Mouse (Mus musculus): ENCODE data around the gene Olfr1099. TPM values are rescaled to one million over a fixed set of nuclear protein-coding genes. Genes with fewer than 3 reads are reported as not detected.

Olfr1099 gene
- not detected in 2 replicates for polyA plus RNA-seq (2015; fragmentation: Nextera tagmentation; extraction: Ambion mirVana)

DNA sequence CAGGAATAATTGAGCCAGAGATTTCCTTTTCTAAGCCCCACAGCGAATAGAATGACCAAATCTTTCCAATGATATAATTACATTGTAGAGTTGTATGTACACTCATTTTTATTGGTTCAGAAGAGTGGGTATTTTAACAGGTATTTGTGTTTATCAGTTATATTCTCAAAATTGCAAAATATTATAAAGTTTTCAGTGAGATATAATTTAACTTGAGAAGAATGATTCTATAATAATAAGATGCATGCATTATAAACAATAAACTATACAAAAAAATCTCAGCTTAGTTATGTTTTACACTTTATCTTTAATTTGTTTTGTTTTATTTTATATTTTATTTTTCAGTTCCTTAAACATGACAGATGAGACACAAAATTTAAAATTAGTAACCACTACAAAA lies at the start of gene Olfr1099:
Olfr1099 (minus strand) TSS at position 101 of the 400 bp plus-strand sequence.
- H3K27ac ChIP-seq, result no peak within 1 kb of the TSS
- H3K4me3 ChIP-seq, result no peak within 1 kb of the TSS
- H3K9me3 ChIP-seq (replicated peaks), result no peaks in the 10 kb centered on the region
- no peak within 1 kb of the TSS for H3K4me2 ChIP-seq
- H3K9ac ChIP-seq, result no peak within 1 kb of the TSS
- H3K27me3 ChIP-seq, result no peaks in the 10 kb centered on the region
- H3K4me1 ChIP-seq, result no peaks in the 10 kb centered on the region
- ATAC-seq, result no peak
- WGBS, result 92% methylated on average over 1 of the region's 1 CpGs
- H3K36me3 ChIP-seq (ENCODE audit: poor library complexity, severe bottlenecking), result no peaks in the 10 kb centered on the region

DNA sequence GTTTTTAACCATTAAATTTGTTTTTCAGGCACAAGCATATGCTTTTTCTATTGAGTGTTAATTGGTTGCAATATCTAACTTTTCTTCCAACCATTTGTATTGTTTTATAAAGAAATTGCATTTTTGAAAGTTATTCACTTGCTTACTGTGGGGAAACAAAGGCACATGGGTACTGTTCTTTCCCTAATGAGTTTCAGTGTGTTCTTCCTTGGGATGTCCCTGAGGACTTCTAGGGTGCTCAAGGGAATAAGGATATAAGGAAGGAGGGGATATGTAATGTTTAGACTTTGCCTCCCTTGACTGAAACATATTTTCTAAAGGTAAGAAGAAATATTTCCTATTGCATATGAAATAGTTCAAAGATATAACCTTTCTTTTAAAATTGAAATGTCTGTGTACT lies 37.6 kb upstream of the Olfr1099 start, which contains the start of gene Olfr1102:
Olfr1102 (plus strand) TSS at position 301 of the 400 bp plus-strand sequence.
- Histone ChIP-seq H3K27me3 (no peaks in the 10 kb centered on the region), H3K9ac (no peak within 1 kb of the TSS), H3K27ac (no peak within 1 kb of the TSS), H3K9me3 (replicated peaks) (no peaks in the 10 kb centered on the region), H3K4me1 (no peaks in the 10 kb centered on the region), H3K4me3 (no peak within 1 kb of the TSS), H3K36me3 (ENCODE audit: poor library complexity, severe bottlenecking) (no peaks in the 10 kb centered on the region), H3K4me2 (no peak within 1 kb of the TSS)
- no peak for ATAC-seq

DNA sequence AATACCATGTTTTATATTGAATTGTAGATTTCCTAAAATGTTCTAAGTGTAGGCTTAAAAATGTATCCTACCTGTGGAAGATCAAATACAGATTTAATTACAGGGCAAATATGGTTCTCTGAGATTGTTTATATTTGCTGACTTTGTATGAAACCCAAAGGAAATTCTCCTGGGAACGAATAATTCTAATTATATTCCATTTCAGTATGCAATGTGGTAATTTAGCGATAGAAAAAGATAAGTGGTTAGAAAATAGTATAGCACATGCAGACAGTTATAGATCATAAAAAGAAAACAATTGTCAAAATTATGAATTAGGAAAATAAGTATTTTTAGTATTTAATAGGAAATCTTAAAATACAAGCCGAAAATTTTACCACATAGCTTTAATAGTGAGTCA lies 30.6 kb upstream of the Olfr1099 start, which contains the start of gene Olfr1101:
Olfr1101 (minus strand) TSS at position 101 of the 400 bp plus-strand sequence.
- no peak for ATAC-seq
- WGBS, result 85% methylated on average over 3 of the region's 3 CpGs
- Histone ChIP-seq H3K9me3 (replicated peaks) (no peaks in the 10 kb centered on the region; the same call in 1 of the 2 replicates), H3K27ac (no peak within 1 kb of the TSS), H3K4me2 (no peak within 1 kb of the TSS), H3K27me3 (no peaks in the 10 kb centered on the region), H3K4me1 (no peaks in the 10 kb centered on the region), H3K36me3 (ENCODE audit: poor library complexity, severe bottlenecking) (no peaks in the 10 kb centered on the region), H3K9ac (no peak within 1 kb of the TSS), H3K4me3 (no peak within 1 kb of the TSS)

DNA sequence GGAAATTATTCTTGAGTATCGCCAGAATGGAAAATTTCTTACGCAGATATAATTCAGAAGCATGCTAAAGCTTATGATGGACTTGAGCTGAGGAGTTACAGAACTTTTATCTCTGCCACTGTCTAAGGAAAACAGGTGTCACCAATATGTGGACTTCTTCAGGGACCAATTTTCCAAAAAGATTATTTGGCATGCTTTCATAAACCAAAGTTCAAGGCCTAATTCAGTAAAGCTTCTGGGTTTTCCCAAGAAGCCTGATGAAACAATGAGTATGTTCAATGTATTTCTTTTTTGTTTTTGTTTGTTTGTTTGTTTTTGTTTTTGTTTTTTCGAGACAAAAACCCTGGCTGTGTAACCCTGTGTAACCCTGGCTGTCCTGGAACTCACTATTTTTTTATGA lies 19.4 kb upstream of the Olfr1099 start, which contains the start of gene Olfr1100:
Olfr1100 (minus strand) TSS at position 101 of the 400 bp plus-strand sequence.
- Histone ChIP-seq H3K4me3 (no peak within 1 kb of the TSS), H3K4me2 (no peak within 1 kb of the TSS), H3K27ac (no peak within 1 kb of the TSS), H3K9me3 (replicated peaks) (no peaks in the 10 kb centered on the region), H3K9ac (no peak within 1 kb of the TSS), H3K27me3 (no peaks in the 10 kb centered on the region), H3K4me1 (no peaks in the 10 kb centered on the region), H3K36me3 (ENCODE audit: poor library complexity, severe bottlenecking) (no peaks in the 10 kb centered on the region)
- ATAC-seq, result no peak
- 83% methylated on average over 3 of the region's 3 CpGs for WGBS

DNA sequence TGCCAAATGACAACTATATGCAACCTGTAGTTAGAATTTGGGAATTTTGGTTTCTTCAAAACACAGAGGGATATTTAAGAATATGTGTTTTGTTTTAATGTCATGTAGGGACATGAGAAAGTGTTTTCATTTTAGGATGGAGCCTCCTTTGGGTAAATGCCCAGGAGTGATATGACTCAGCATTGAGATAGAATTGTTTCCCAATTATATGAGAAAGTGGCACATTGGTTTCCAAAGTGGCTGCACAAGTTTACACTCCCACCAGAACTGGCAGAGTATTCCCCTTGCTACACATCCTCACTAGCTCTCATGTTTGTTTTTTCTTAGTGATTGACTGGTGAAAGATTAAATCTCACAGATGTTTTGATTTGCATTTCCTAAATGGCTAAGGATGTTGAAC lies 33.9 kb downstream of the Olfr1099 start:
- no peak overlapping the region for H3K4me2 ChIP-seq
- ATAC-seq, result no peak
- H3K9ac ChIP-seq, result no peak overlapping the region
- no peak overlapping the region for H3K27ac ChIP-seq
- no peaks in the 10 kb centered on the region for H3K9me3 ChIP-seq (replicated peaks)
- H3K36me3 ChIP-seq (ENCODE audit: poor library complexity, severe bottlenecking), result no peaks in the 10 kb centered on the region
- no peaks in the 10 kb centered on the region for H3K4me1 ChIP-seq
- H3K27me3 ChIP-seq, result no peaks in the 10 kb centered on the region
- no peak overlapping the region for H3K4me3 ChIP-seq

DNA sequence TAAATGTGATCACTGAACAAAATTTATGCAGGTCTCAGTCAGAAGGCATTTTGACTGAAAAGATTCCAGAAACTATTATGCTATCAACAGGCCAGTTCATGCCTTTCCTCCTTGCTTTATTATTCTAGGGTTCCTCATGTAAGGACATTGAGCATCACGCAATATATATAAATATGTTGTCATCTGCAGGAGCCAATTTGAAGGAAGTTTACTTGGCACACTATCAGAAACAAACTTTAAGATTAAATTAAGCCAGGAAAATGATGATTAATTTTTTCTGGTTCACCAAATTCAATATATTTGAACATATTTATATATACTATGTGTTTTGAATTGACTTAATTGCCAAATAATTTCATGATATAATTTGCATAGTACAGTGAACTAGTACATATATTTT lies 36.0 kb downstream of the Olfr1099 start, which contains the start of gene Olfr1098:
Olfr1098 (minus strand) TSS at position 101 of the 400 bp plus-strand sequence.
- 96% methylated on average over 1 of the region's 1 CpGs for WGBS
- ATAC-seq, result no peak
- Histone ChIP-seq H3K4me2 (no peak within 1 kb of the TSS), H3K27me3 (no peaks in the 10 kb centered on the region), H3K4me3 (no peak within 1 kb of the TSS), H3K36me3 (ENCODE audit: poor library complexity, severe bottlenecking) (no peaks in the 10 kb centered on the region), H3K9me3 (replicated peaks) (no peaks in the 10 kb centered on the region), H3K4me1 (no peaks in the 10 kb centered on the region), H3K27ac (no peak within 1 kb of the TSS), H3K9ac (no peak within 1 kb of the TSS)

DNA sequence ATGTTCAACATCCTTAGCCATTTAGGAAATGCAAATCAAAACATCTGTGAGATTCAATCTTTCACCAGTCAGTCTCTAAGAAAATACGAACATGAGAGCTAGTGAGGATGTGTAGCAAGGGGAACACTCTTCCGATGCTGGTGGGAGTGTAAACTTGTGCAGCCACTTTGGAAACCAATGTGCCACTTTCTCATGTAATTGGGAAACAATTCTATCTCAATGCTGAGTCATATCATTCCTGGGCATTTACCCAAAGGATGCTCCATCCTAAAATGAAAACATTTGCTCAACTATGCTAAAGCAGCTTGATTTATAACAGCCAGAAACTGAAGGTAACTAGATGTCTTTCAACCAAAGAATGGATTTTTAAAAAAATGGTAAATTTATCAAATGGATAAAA lies 54.8 kb downstream of the Olfr1099 start:
- Histone ChIP-seq H3K27ac (no peak overlapping the region), H3K4me2 (no peak overlapping the region), H3K36me3 (ENCODE audit: poor library complexity, severe bottlenecking) (no peaks in the 10 kb centered on the region), H3K4me3 (no peak overlapping the region), H3K9me3 (replicated peaks) (no peaks in the 10 kb centered on the region), H3K4me1 (no peaks in the 10 kb centered on the region), H3K9ac (no peak overlapping the region), H3K27me3 (no peaks in the 10 kb centered on the region)
- 89% methylated on average over 2 of the region's 2 CpGs for WGBS
- no peak for ATAC-seq

Other genes starting within 250 kb of the Olfr1099 start
- not detected in 2 replicates for gene Olfr1089, start 227.0 kb downstream of the Olfr1099 start, polyA plus RNA-seq (2015; fragmentation: Nextera tagmentation; extraction: Ambion mirVana)
- not detected in 2 replicates for gene Olfr1090, start 201.7 kb downstream of the Olfr1099 start, polyA plus RNA-seq (2015; fragmentation: Nextera tagmentation; extraction: Ambion mirVana)
- not detected in 2 replicates for gene Olfr1093, start 178.2 kb downstream of the Olfr1099 start, polyA plus RNA-seq (2015; fragmentation: Nextera tagmentation; extraction: Ambion mirVana)
- gene Olfr141, start 150.7 kb downstream of the Olfr1099 start, polyA plus RNA-seq (2015; fragmentation: Nextera tagmentation; extraction: Ambion mirVana), result not detected in 2 replicates
- not detected in 2 replicates for gene Olfr1094, start 136.0 kb downstream of the Olfr1099 start, polyA plus RNA-seq (2015; fragmentation: Nextera tagmentation; extraction: Ambion mirVana)
- gene Olfr1095, start 109.0 kb downstream of the Olfr1099 start, polyA plus RNA-seq (2015; fragmentation: Nextera tagmentation; extraction: Ambion mirVana), result not detected in 2 replicates
- gene Gm13723, start 85.9 kb downstream of the Olfr1099 start, polyA plus RNA-seq (2015; fragmentation: Nextera tagmentation; extraction: Ambion mirVana), result not detected in 2 replicates
- gene Olfr1097, start 68.5 kb downstream of the Olfr1099 start, polyA plus RNA-seq (2015; fragmentation: Nextera tagmentation; extraction: Ambion mirVana), result not detected in 2 replicates
- not detected in 2 replicates for gene Olfr1098, start 36.1 kb downstream of the Olfr1099 start, polyA plus RNA-seq (2015; fragmentation: Nextera tagmentation; extraction: Ambion mirVana)
- not detected in 2 replicates for gene Olfr1100, start 19.3 kb upstream of the Olfr1099 start, polyA plus RNA-seq (2015; fragmentation: Nextera tagmentation; extraction: Ambion mirVana)
- not detected in 2 replicates for gene Olfr1101, start 30.5 kb upstream of the Olfr1099 start, polyA plus RNA-seq (2015; fragmentation: Nextera tagmentation; extraction: Ambion mirVana)
- not detected in 2 replicates for gene Olfr1102, start 37.7 kb upstream of the Olfr1099 start, polyA plus RNA-seq (2015; fragmentation: Nextera tagmentation; extraction: Ambion mirVana)
- gene Olfr1104, start 66.4 kb upstream of the Olfr1099 start, polyA plus RNA-seq (2015; fragmentation: Nextera tagmentation; extraction: Ambion mirVana), result not detected in 2 replicates
- not detected in 2 replicates for gene Olfr1105, start 75.8 kb upstream of the Olfr1099 start, polyA plus RNA-seq (2015; fragmentation: Nextera tagmentation; extraction: Ambion mirVana)
- gene Olfr1106, start 91.6 kb upstream of the Olfr1099 start, polyA plus RNA-seq (2015; fragmentation: Nextera tagmentation; extraction: Ambion mirVana), result not detected in 2 replicates
- gene Olfr1107, start 115.1 kb upstream of the Olfr1099 start, polyA plus RNA-seq (2015; fragmentation: Nextera tagmentation; extraction: Ambion mirVana), result not detected in 2 replicates
- not detected in 2 replicates for gene Olfr1109, start 135.3 kb upstream of the Olfr1099 start, polyA plus RNA-seq (2015; fragmentation: Nextera tagmentation; extraction: Ambion mirVana)
- not detected in 2 replicates for gene Olfr259, start 153.9 kb upstream of the Olfr1099 start, polyA plus RNA-seq (2015; fragmentation: Nextera tagmentation; extraction: Ambion mirVana)
- gene Olfr1110, start 179.6 kb upstream of the Olfr1099 start, polyA plus RNA-seq (2015; fragmentation: Nextera tagmentation; extraction: Ambion mirVana), result not detected in 2 replicates
- not detected in 2 replicates for gene Olfr1111, start 191.9 kb upstream of the Olfr1099 start, polyA plus RNA-seq (2015; fragmentation: Nextera tagmentation; extraction: Ambion mirVana)
- gene Olfr1112, start 227.1 kb upstream of the Olfr1099 start, polyA plus RNA-seq (2015; fragmentation: Nextera tagmentation; extraction: Ambion mirVana), result not detected in 2 replicates
- gene Olfr1113, start 248.3 kb upstream of the Olfr1099 start, polyA plus RNA-seq (2015; fragmentation: Nextera tagmentation; extraction: Ambion mirVana), result not detected in 2 replicates